Mouse (Mus musculus) thymus, adult 2 months (tissue): ENCODE data around the gene Plin1.

Experiments
- CTCF ChIP-seq: fragments of 200-500 bp; IDR thresholded peaks from 2 replicates; pipeline ENCODE4 v1.5.1; 2012; ENCODE audit warnings: mild to moderate bottlenecking, control low read depth, low read length, moderate library complexity, borderline replicate concordance; ENCODE audit not compliant: control insufficient read depth, poor library complexity, insufficient read depth; ENCODE audit errors: extremely low read depth
- POLR2A ChIP-seq: fragments of 200-500 bp; IDR thresholded peaks from 2 replicates; pipeline ENCODE4 v1.6.1; 2012; ENCODE audit warnings: mild to moderate bottlenecking, low read length, control low read depth, moderate library complexity; ENCODE audit not compliant: control insufficient read depth, poor library complexity, insufficient read depth; ENCODE audit errors: extremely low read depth

DNA sequence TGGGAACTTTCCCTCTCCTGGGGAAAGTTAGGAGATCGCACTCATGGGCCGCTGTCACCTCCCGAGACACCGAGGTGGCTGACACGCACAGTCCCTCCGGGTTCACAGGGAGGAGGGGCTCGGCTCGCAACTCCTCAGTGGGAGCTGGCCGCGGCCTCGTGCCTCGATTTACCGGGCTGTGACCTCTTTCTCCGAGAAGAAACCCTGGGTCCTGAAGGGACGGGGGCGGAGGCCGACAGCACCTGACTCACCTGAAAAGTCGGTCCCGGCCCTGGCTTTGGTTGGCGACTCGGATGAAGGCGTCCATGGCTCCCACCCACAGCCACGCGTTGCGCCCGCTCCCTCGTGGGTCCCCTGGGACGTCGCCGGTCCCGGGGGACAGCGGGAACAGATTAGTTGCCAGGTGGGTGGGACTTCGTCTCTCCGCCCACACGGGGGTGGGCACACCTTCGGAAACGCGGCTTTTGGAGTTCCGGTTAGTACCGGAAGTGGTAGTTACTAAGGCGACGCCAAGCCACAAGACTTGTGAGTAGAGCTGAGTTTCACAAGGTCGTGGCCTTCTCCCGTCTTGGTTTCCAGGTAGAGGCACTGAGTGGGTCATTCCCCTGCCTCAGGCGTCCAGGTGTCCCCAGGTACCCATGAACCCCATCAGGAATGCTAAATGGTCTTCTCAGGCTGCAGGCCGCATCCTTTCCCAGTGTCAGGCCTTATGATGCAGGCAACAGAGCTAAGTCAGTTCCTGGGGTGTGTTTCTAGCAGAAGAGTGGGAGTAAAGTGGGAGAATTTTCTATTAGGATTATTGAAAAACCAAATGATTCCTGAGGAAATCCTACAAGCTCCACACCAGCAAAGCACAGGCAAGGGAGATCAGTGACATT is 10.2 kb upstream of the Plin1 start, which contains the start of the genes Pex11a and Wdr93:
- no peak for TF ChIP-seq CTCF
- no peak for TF ChIP-seq POLR2A
